Mouse (Mus musculus) lung, postnatal 0 days (tissue): Measurements from ENCODE around the gene 4930590J08Rik. TPM values are rescaled to one million over a fixed set of nuclear protein-coding genes. Genes with fewer than 3 reads are reported as not detected.

ENCODE experiments used
- ATAC-seq: fragments of 200-750 bp; cut with Nextera tagmentation; 2 replicates; pipeline ENCODE4 v1.8.0; 2017; ENCODE audit warnings: moderate library complexity
- DNase-seq: peaks from one replicate; pipeline ENCODE4 v3.0.0-alpha.2; 2016; ENCODE audit warnings: low spot score
- H3K27ac ChIP-seq: fragments of 300-500 bp; sonication (generic); 2 replicates; pipeline ENCODE4 v1.5.1; 2014; ENCODE audit warnings: antibody characterized with exemption, mild to moderate bottlenecking, low read length, mixed read lengths
- H3K27me3 ChIP-seq: fragments of 300-500 bp; sonication (generic); replicated peaks from 2 replicates; pipeline ENCODE4 v1.6.1; 2014; ENCODE audit warnings: low read length, mixed read lengths; ENCODE audit not compliant: insufficient read depth
- H3K36me3 ChIP-seq: fragments of 300-500 bp; sonication (generic); 2 replicates; pipeline ENCODE4 v1.6.1; 2014; ENCODE audit warnings: low read length, mixed read lengths; ENCODE audit not compliant: insufficient read depth
- H3K4me1 ChIP-seq: fragments of 300-500 bp; sonication (generic); 2 replicates; pipeline ENCODE4 v1.6.1; 2014; ENCODE audit warnings: antibody characterized with exemption, low read depth, low read length, mixed read lengths; ENCODE audit not compliant: insufficient read depth
- H3K4me2 ChIP-seq: fragments of 300-500 bp; sonication (generic); replicated peaks from 2 replicates; pipeline ENCODE4 v1.6.1; 2014; ENCODE audit warnings: low read depth, mild to moderate bottlenecking, low read length, moderate library complexity, mixed read lengths
- H3K4me3 ChIP-seq: fragments of 300-500 bp; sonication (generic); 2 replicates; pipeline ENCODE4 v1.5.1; 2014; ENCODE audit warnings: low read depth, low read length
- H3K9ac ChIP-seq: fragments of 300-500 bp; sonication (generic); replicated peaks from 2 replicates; pipeline ENCODE4 v1.6.1; 2014; ENCODE audit warnings: low read depth, mild to moderate bottlenecking
- H3K9me3 ChIP-seq: fragments of 300-500 bp; sonication (generic); 2 replicates; pipeline ENCODE4 v1.6.1; 2016; ENCODE audit warnings: low read length, mixed read lengths
- CTCF ChIP-seq: IDR thresholded peaks from 2 replicates; pipeline ENCODE4 v1.5.1; 2016; ENCODE audit warnings: antibody characterized with exemption, mild to moderate bottlenecking
- EP300 ChIP-seq: IDR thresholded peaks from 2 replicates; pipeline ENCODE4 v1.6.1; 2016; ENCODE audit warnings: antibody characterized with exemption, mild to moderate bottlenecking, control low read depth
- WGBS: fragments of 180-500 bp; shearing (Covaris S2); extraction: QIAGEN DNeasy Blood & Tissue Kit; methylation state at CpG from one replicate; pipeline ENCODE4 v1.1.7; 2014; 5-methylcytosine and 5-hydroxymethylcytosine counted together
- polyA plus RNA-seq: library from polyadenylated mRNA; unstranded; fragments of >200 nt; fragmentation: Nextera tagmentation; extraction: Ambion mirVana; gene quantifications from 2 replicates; pipeline ENCODE4 v1.2.1, GENCODE M21; 2015

4930590J08Rik gene
- polyA plus RNA-seq, 1 experiment from 2014 or later: 0.19 TPM

DNA sequence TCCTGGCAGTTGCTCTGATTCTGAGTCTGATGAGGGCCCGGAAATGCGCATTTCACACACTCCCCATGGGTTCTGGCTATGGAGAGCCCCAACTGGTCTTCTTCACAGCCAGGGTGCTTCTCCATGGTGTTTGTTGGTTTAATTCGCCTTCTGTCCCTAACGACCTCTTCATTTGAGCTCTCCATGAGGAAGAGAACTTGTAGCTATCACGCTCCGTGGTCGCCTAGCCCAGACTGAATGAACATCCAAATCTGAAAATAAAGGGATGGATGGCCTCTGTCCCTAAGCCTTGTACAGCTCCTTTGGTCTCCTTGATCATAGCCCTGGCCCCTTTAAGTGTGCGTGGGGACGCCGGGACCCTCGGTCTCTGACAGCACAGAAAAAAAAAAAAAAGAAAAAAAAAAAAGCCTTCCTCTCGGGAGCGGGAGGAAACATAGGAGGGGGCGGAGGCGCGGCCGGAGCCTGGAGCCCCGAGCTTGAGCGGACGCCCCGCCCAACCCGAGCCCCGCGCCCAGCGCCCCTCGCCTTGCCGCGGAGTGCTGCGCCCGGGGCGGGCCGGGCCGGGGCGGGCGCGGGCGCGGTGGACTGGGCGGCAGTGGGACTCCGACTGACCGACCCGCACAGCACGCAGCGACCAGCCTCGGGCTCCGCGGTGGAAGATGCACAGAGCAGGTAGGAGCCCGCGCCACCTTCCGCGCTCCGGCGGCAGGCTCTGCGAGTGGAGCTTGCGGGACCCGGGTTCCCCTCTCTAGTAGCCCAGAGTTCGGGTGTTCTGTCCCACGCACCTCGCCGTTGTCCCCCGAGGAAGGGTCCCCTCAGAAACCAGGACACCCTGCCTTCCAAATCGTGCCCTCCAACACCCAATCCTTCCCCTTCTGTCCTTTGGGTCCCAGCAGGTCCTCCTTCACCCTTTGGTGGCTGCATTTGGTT is 76.0 kb downstream of the 4930590J08Rik start, which contains the start of gene Fgd5:
Fgd5 (plus strand) TSS at position 508 of the 930 bp plus-strand sequence.
- H3K27me3 ChIP-seq: no peaks in the 10 kb centered on the region
- DNase-seq (peak; percentile 64), ATAC-seq (peak; percentile 92)
- H3K4me3 ChIP-seq: peak within 1 kb of the TSS; percentile 54
- 0 out of 2 replicates have a peak, but pooled peaks cover 4% of the 10 kb centered on the region for H3K4me1 ChIP-seq
- peak within 1 kb of the TSS; percentile 73 for H3K4me2 ChIP-seq
- TF ChIP-seq CTCF (no peak), EP300 (no peak)
- peak within 1 kb of the TSS; percentile 68 for H3K27ac ChIP-seq
- H3K9me3 ChIP-seq: no peaks in the 10 kb centered on the region
- WGBS: 3% methylated on average over 24 of the region's 62 CpGs
- no peaks in the 10 kb centered on the region for H3K36me3 ChIP-seq
- H3K9ac ChIP-seq: peak within 1 kb of the TSS; percentile 54

DNA sequence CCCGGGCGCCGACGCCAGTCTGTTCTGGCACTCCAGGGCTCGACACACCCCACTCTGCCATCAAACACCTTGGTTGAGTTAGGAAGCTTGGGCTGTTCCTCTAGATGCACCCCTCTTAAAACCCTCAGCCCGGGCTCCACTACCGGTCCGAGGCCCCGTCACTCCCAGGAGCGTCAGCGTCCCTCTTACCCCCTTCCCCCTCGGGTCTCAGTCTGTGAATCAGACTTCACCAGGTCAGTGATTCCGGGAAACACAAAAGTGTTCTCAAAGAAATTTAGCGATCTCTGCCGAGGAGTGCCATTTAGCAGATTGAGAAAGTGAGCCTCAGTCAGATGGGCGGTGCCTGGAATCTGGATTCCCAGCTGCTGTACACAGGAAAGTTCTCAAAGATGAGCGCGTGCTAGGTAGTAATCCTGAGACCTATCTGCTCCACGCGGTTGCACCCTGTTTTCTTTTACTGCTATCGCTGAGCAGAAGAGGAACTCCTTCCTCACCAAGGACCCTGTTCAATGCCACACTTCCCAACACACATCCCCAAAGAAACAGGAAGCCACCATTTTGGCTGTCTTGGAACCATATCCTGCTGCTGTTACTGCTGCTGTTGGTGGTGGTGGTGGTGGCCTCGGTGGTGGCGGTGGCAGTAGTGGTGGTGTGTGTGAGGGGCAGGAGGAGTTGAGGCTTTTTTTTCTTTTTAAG is 76.8 kb downstream of the 4930590J08Rik start:
- Histone ChIP-seq H3K4me3 (peak overlapping the region; percentile 54), H3K9ac (peak overlapping the region; percentile 54), H3K4me1 (0 out of 2 replicates have a peak, but pooled peaks cover 4% of the 10 kb centered on the region), H3K27me3 (no peaks in the 10 kb centered on the region), H3K9me3 (no peaks in the 10 kb centered on the region), H3K36me3 (no peaks in the 10 kb centered on the region), H3K27ac (peak overlapping the region; percentile 68), H3K4me2 (peak overlapping the region; percentile 73)
- ATAC-seq (no peak), DNase-seq (peak; percentile 25)
- TF ChIP-seq EP300 (no peak), CTCF (no peak)
- WGBS: 9% methylated on average over 23 of the region's 23 CpGs

DNA sequence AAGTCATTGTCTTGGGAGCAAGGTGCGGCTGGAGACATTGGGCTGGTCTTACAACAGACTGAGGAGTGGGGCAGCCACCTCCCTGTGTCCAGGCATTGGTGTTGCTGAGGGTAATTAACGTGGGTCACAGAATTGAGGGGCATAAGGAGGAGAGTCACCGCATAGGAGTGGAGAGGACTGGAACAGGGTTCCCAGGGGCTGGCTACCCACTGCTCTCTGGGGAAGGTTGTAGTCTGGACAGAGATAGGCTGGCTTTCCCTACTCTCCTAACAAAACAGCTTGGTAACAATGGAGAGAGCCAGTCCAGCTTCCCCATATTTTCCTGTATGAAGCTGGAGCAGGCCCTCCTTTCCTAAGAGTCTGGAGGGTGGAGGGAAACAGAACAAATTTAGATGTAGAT is 77.4 kb downstream of the 4930590J08Rik start:
- H3K36me3 ChIP-seq: no peaks in the 10 kb centered on the region
- H3K4me2 ChIP-seq: peak overlapping the region; percentile 73
- 65% methylated on average over 3 of the region's 3 CpGs for WGBS
- DNase-seq (no peak), ATAC-seq (no peak)
- 0 out of 2 replicates have a peak, but pooled peaks cover 4% of the 10 kb centered on the region for H3K4me1 ChIP-seq
- no peak overlapping the region for H3K9ac ChIP-seq
- H3K9me3 ChIP-seq: no peaks in the 10 kb centered on the region
- 0 out of 2 replicates have a peak overlapping the region, but pooled peaks have one; percentile 68 for H3K27ac ChIP-seq
- TF ChIP-seq EP300 (no peak), CTCF (no peak)
- H3K27me3 ChIP-seq: no peaks in the 10 kb centered on the region
- H3K4me3 ChIP-seq: peak overlapping the region; percentile 54

DNA sequence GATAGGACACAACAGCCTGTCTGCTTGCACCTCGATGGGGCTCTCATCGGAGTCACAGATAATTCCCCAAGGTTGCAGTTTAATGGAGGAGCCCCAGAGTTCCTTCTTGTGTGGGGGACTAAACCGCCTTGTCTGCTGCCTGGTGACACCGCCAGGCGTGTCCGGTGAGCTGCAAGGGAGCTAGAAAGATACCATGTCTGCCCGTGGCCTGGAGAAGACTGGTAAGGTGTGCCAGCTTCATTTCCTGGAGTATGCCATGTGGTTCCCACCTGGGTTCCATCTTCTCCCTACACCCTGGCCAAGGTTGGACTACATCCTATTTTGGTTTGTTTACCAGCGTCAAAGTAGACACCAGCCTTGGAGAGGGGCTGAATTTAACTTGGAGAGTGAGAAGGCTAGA is 87.5 kb downstream of the 4930590J08Rik start:
- H3K27ac ChIP-seq: no peak overlapping the region
- no peaks in the 10 kb centered on the region for H3K9me3 ChIP-seq
- H3K4me2 ChIP-seq: no peak overlapping the region
- TF ChIP-seq CTCF (no peak), EP300 (no peak)
- no peak overlapping the region for H3K9ac ChIP-seq
- H3K27me3 ChIP-seq: no peaks in the 10 kb centered on the region
- 82% methylated on average over 8 of the region's 8 CpGs for WGBS
- DNase-seq (no peak), ATAC-seq (no peak)
- H3K36me3 ChIP-seq: no peaks in the 10 kb centered on the region
- H3K4me1 ChIP-seq: no peaks in the 10 kb centered on the region
- no peak overlapping the region for H3K4me3 ChIP-seq

DNA sequence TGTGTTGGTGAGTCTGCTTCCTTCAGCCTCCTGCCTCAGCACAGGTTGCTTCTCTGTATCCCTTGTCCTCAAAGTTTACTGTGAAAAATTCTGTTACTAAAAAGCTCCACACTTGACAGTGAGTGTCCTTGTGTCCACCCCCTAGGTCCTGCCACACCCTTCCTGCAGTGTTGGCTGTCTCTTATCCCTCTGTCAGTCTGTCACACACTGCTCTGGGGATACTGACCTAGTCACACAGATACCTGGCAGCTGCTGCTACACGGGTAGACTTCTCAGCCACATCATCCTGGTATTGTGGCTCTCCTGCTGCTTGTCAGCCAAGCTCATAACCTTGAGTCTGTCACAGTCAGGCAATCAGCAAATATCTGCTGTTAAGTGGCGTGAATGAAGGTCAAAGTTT is 90.2 kb downstream of the 4930590J08Rik start:
- no peak overlapping the region for H3K4me2 ChIP-seq
- WGBS: 57% methylated on average over 2 of the region's 2 CpGs
- H3K27me3 ChIP-seq: no peaks in the 10 kb centered on the region
- no peaks in the 10 kb centered on the region for H3K36me3 ChIP-seq
- DNase-seq (no peak), ATAC-seq (no peak)
- H3K9me3 ChIP-seq: no peaks in the 10 kb centered on the region
- H3K27ac ChIP-seq: no peak overlapping the region
- no peaks in the 10 kb centered on the region for H3K4me1 ChIP-seq
- no peak overlapping the region for H3K9ac ChIP-seq
- TF ChIP-seq EP300 (no peak), CTCF (no peak)
- H3K4me3 ChIP-seq: no peak overlapping the region
